Mouse (Mus musculus) G1E (cell line): ENCODE measurements at regions not wholly inside any gene's neighbourhood (a gene's known extent, or its start where the extent isn't known, plus 50 kb on each side); places are given as distances from the start of the nearest gene placed in this dataset.

Experiments used
- CTCF ChIP-seq: IDR thresholded peaks from 2 replicates; pipeline ENCODE4 v1.5.1; 2012; ENCODE audit warnings: low read depth, low read length, inconsistent platforms, mixed read lengths
- GATA1 ChIP-seq: IDR thresholded peaks from 2 replicates; pipeline ENCODE4 v1.6.1; 2012; ENCODE audit warnings: borderline replicate concordance, low read length, inconsistent platforms, mixed read lengths
- TAL1 ChIP-seq: conservative IDR thresholded peaks from 2 replicates; pipeline ENCODE4 v1.6.1; 2012; ENCODE audit warnings: low read depth, low read length, inconsistent platforms, mixed read lengths

DNA sequence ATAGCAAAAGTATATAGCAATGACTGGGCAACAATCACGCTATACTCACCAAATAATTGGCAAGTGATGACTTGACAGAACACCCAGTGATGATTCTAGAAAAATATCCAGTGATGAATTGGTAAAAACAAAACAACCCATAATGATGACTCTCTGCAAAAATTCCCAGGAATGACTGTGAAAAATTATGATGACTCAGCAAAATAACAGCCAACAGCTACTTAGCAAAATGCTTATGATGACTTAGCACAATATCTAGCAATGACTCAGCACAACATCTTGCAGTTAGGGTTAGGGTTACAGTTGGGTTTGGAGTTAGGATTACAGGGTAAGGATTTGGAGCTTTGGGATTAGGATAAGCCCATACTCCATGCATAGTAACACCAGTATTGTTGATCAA, 232.4 kb upstream of the 1700012A03Rik start:
- TF ChIP-seq CTCF: no peak
- no peak for TF ChIP-seq GATA1
- no peak for TF ChIP-seq TAL1
